ENCODE assay signal across 8 mouse cellular contexts in genomic region chr12:104829596-104830282, GRCm38 (mm10). TPM values are rescaled to one million over a fixed set of nuclear protein-coding genes. Genes with fewer than 3 reads are reported as not detected.
DNase-seq lines count a peak whose midpoint lies in the region; ATAC-seq and TF ChIP-seq lines count a peak whose summit lies in the region.

No protein-coding gene starts in this region.

- no peak for TF ChIP-seq POLR2A in thymus, adult 2 months (IDR thresholded peaks at IDR 0.05; ENCODE audit: control insufficient read depth, extremely low read depth, insufficient read depth, low read length, poor library complexity)
- no peak for TF ChIP-seq POLR2A in small intestine, adult 2 months (IDR thresholded peaks at IDR 0.05; ENCODE audit: low read depth, low read length)

- peak; percentile 49 for ATAC-seq in embryonic facial prominence, embryonic 15.5 days (ENCODE audit: insufficient number of reproducible peaks, low FRiP score, low TSS enrichment, low read depth)
- ATAC-seq in hindbrain, embryonic 16.5 days: 0 out of 2 replicates have a peak, but pooled peaks have one; percentile 38
- ATAC-seq in liver, embryonic 16.5 days (ENCODE audit: low read depth): 0 out of 2 replicates have a peak, but pooled peaks have one; percentile 18

- no peak overlapping the region for H3K27ac ChIP-seq in thymus, adult 2 months (ENCODE audit: control insufficient read depth, insufficient read depth, low read length)
- 0 out of 2 replicates have a peak overlapping the region, but pooled peaks have one; percentile 22 for H3K27ac ChIP-seq in embryonic facial prominence, embryonic 15.5 days (replicated peaks)
- H3K27ac ChIP-seq in hindbrain, embryonic 16.5 days (ENCODE audit: low read depth, low read length): no peak overlapping the region
- no peak overlapping the region for H3K27ac ChIP-seq in liver, embryonic 16.5 days (ENCODE audit: low read length)
- H3K27ac ChIP-seq in small intestine, adult 2 months (ENCODE audit: insufficient read depth, low read depth, low read length): peak overlapping the region; percentile 17

- H3K4me3 ChIP-seq in thymus, adult 2 months (ENCODE audit: control insufficient read depth, insufficient read depth, low read length): no peak overlapping the region
- H3K4me3 ChIP-seq in embryonic facial prominence, embryonic 15.5 days (replicated peaks): no peak overlapping the region
- no peak overlapping the region for H3K4me3 ChIP-seq in hindbrain, embryonic 16.5 days (ENCODE audit: low read length)
- no peak overlapping the region for H3K4me3 ChIP-seq in liver, embryonic 16.5 days (ENCODE audit: low read depth, low read length)
- no peak overlapping the region for H3K4me3 ChIP-seq in small intestine, adult 2 months (ENCODE audit: low read depth, low read length)

- no peak overlapping the region for H3K4me2 ChIP-seq in embryonic facial prominence, embryonic 15.5 days (replicated peaks)
- H3K4me2 ChIP-seq in hindbrain, embryonic 16.5 days (ENCODE audit: low read length): no peak overlapping the region
- no peak overlapping the region for H3K4me2 ChIP-seq in liver, embryonic 16.5 days (ENCODE audit: low read depth, low read length)

- H3K4me1 ChIP-seq in thymus, adult 2 months (replicated peaks; ENCODE audit: control insufficient read depth, insufficient read depth, low read length): 0 out of 2 replicates have a peak, but pooled peaks cover 3% of the 10 kb centered on the region
- H3K4me1 ChIP-seq in embryonic facial prominence, embryonic 15.5 days: peaks cover 21% of the 10 kb centered on the region
- H3K4me1 ChIP-seq in hindbrain, embryonic 16.5 days (ENCODE audit: control insufficient read depth, insufficient read depth, low read depth, low read length): no peaks in the 10 kb centered on the region; the same call in none of the 2 replicates
- H3K4me1 ChIP-seq in liver, embryonic 16.5 days (ENCODE audit: control insufficient read depth, low read depth, low read length): peaks cover 9% of the 10 kb centered on the region
- peaks cover 16% of the 10 kb centered on the region for H3K4me1 ChIP-seq in small intestine, adult 2 months (ENCODE audit: control insufficient read depth, insufficient read depth, insufficient read length, low read length)

- H3K27me3 ChIP-seq in thymus, adult 2 months (ENCODE audit: control insufficient read depth, insufficient read depth, low read length): no peaks in the 10 kb centered on the region
- no peaks in the 10 kb centered on the region for H3K27me3 ChIP-seq in embryonic facial prominence, embryonic 15.5 days
- H3K27me3 ChIP-seq in hindbrain, embryonic 16.5 days (replicated peaks; ENCODE audit: control insufficient read depth, insufficient read depth, low read length): no peaks in the 10 kb centered on the region
- peaks cover 3% of the 10 kb centered on the region; the same call in 1 of the 2 replicates for H3K27me3 ChIP-seq in liver, embryonic 16.5 days (ENCODE audit: control insufficient read depth, insufficient read depth, low read depth, low read length)
- H3K27me3 ChIP-seq in small intestine, adult 2 months (ENCODE audit: control insufficient read depth, insufficient read depth, low read length): no peaks in the 10 kb centered on the region

- WGBS in thymus, adult 2 months: 35% methylated on average over 6 of the region's 6 CpGs
- 37% methylated on average over 6 of the region's 6 CpGs for WGBS in embryonic facial prominence, embryonic 15.5 days
- WGBS in hindbrain, embryonic 16.5 days: 46% methylated on average over 6 of the region's 6 CpGs
- 33% methylated on average over 6 of the region's 6 CpGs for WGBS in liver, embryonic 16.5 days (ENCODE audit: insufficient replicate concordance)
- WGBS in small intestine, adult 2 months: 28% methylated on average over 6 of the region's 6 CpGs

- H3K9me3 ChIP-seq in embryonic facial prominence, embryonic 15.5 days (replicated peaks): no peaks in the 10 kb centered on the region
- no peaks in the 10 kb centered on the region for H3K9me3 ChIP-seq in hindbrain, embryonic 16.5 days (ENCODE audit: control insufficient read depth, low read length)
- no peaks in the 10 kb centered on the region for H3K9me3 ChIP-seq in liver, embryonic 16.5 days (replicated peaks; ENCODE audit: control insufficient read depth, low read length)

- no peak overlapping the region for H3K9ac ChIP-seq in embryonic facial prominence, embryonic 15.5 days
- H3K9ac ChIP-seq in hindbrain, embryonic 16.5 days (ENCODE audit: low read depth, low read length): no peak overlapping the region
- no peak overlapping the region for H3K9ac ChIP-seq in liver, embryonic 16.5 days (ENCODE audit: low read depth, low read length)

- peak; percentile 11 for DNase-seq in thymus, postnatal 14 days
- no peak for DNase-seq in thymus, adult 2 months
- no peak for DNase-seq in spleen, postnatal 10 days (ENCODE audit: low spot score in 2 of 2)
- DNase-seq in spleen, adult 12 weeks (ENCODE audit: low spot score): no peak

- TF ChIP-seq CTCF in thymus, adult 2 months (IDR thresholded peaks at IDR 0.05; ENCODE audit: borderline replicate concordance, control insufficient read depth, extremely low read depth, insufficient read depth, low read length, poor library complexity): no peak
- TF ChIP-seq CTCF in small intestine, adult 2 months (IDR thresholded peaks at IDR 0.05; ENCODE audit: extremely low read depth, insufficient read length, insufficient replicate concordance, low read depth, low read length): peak; percentile 71; the same call in 1 of the 2 replicates

- no peaks in the 10 kb centered on the region for H3K36me3 ChIP-seq in thymus, adult 2 months (ENCODE audit: control insufficient read depth, insufficient read depth, low read length)
- no peaks in the 10 kb centered on the region for H3K36me3 ChIP-seq in embryonic facial prominence, embryonic 15.5 days
- no peaks in the 10 kb centered on the region for H3K36me3 ChIP-seq in hindbrain, embryonic 16.5 days (ENCODE audit: control insufficient read depth, insufficient read depth, low read length)
- H3K36me3 ChIP-seq in liver, embryonic 16.5 days (ENCODE audit: control insufficient read depth, insufficient read depth): no peaks in the 10 kb centered on the region
- no peaks in the 10 kb centered on the region for H3K36me3 ChIP-seq in small intestine, adult 2 months (ENCODE audit: control insufficient read depth, insufficient read depth, low read length)

RNA-seq across cellular contexts. Expression of gene Clmn, which starts 35.1 kb away (rescaled TPM):
- 0.75 and 1.0 TPM in 2 replicates for polyA plus RNA-seq in thymus, adult 2 months (2012; rRNA removed)
- polyA plus RNA-seq in embryonic facial prominence, embryonic 15.5 days (2015; fragmentation: Nextera tagmentation; extraction: Ambion mirVana): 3.4 and 4.1 TPM in 2 replicates
- 1.2 TPM in 2 replicates for polyA plus RNA-seq in hindbrain, embryonic 16.5 days (2015; fragmentation: Nextera tagmentation; extraction: Ambion mirVana)
- 0.55 and 0.63 TPM in 2 replicates for polyA plus RNA-seq in liver, embryonic 16.5 days (2015; fragmentation: Nextera tagmentation; extraction: Ambion mirVana)
- 3.0 and 3.4 TPM in 2 replicates for polyA plus RNA-seq in small intestine, adult 2 months (2012; rRNA removed)

Comparison
In these comparisons a context has a peak if more than half of its experiments do, and no peak if none do; other contexts are left out.
1. H3K27ac ChIP-seq: peak in embryonic facial prominence, embryonic 15.5 days (single experiment) and small intestine, adult 2 months (single experiment); none in thymus, adult 2 months (single experiment), hindbrain, embryonic 16.5 days (single experiment) and liver, embryonic 16.5 days (single experiment).
2. Peak in every context shown above with its lines, with median percentiles within 50 percentile points of each other: ATAC-seq.